Mouse (Mus musculus) MEL-GATA-1-ER (cell line): ENCODE measurements around the gene Fam19a1.

ENCODE experiments used
- DNase-seq: peaks from one replicate; pipeline ENCODE4 v3.0.0-alpha.2; 2012; ENCODE audit warnings: low read depth; ENCODE audit errors: extremely low read depth

The Fam19a1 gene

GRCm38 (mm10) chr6:96435545-96435944 lies 322.6 kb downstream of the Fam19a1 start:
- DNase-seq: no peak

- DNase-seq: no peak
Measured at GRCm38 (mm10) chr6:96437814-96438213, 324.9 kb downstream of the Fam19a1 start.

GRCm38 (mm10) chr6:96439419-96439818 lies 326.5 kb downstream of the Fam19a1 start:
- DNase-seq: no peak

- no peak for DNase-seq
Measured at GRCm38 (mm10) chr6:96441971-96442370, 329.0 kb downstream of the Fam19a1 start.

GRCm38 (mm10) chr6:96447466-96447865 lies 334.5 kb downstream of the Fam19a1 start:
- DNase-seq: no peak

GRCm38 (mm10) chr6:96456266-96456665 lies 343.3 kb downstream of the Fam19a1 start:
- no peak for DNase-seq

- no peak for DNase-seq
Measured at GRCm38 (mm10) chr6:96457590-96458259, 344.8 kb downstream of the Fam19a1 start.

GRCm38 (mm10) chr6:96459041-96459440 lies 346.1 kb downstream of the Fam19a1 start:
- DNase-seq: no peak

- DNase-seq: no peak
Measured at GRCm38 (mm10) chr6:96499464-96499863, 386.5 kb downstream of the Fam19a1 start.

GRCm38 (mm10) chr6:96541600-96541999 lies 428.6 kb downstream of the Fam19a1 start:
- DNase-seq: no peak

GRCm38 (mm10) chr6:96544832-96545231 lies 431.9 kb downstream of the Fam19a1 start:
- no peak for DNase-seq

- DNase-seq: no peak
Measured at GRCm38 (mm10) chr6:96550431-96550830, 437.5 kb downstream of the Fam19a1 start.

- DNase-seq: no peak
Measured at GRCm38 (mm10) chr6:96578649-96579048, 465.7 kb downstream of the Fam19a1 start.

GRCm38 (mm10) chr6:96580726-96581125 lies 467.8 kb downstream of the Fam19a1 start:
- DNase-seq: no peak

GRCm38 (mm10) chr6:96581187-96581586 lies 468.2 kb downstream of the Fam19a1 start:
- no peak for DNase-seq

GRCm38 (mm10) chr6:96587427-96587826 lies 474.5 kb downstream of the Fam19a1 start:
- DNase-seq: no peak

GRCm38 (mm10) chr6:96593031-96593430 lies 480.1 kb downstream of the Fam19a1 start:
- no peak for DNase-seq

- DNase-seq: no peak
Measured at GRCm38 (mm10) chr6:96595201-96595600, 482.2 kb downstream of the Fam19a1 start.

- DNase-seq: no peak
Measured at GRCm38 (mm10) chr6:96624196-96624595, 511.2 kb downstream of the Fam19a1 start.

GRCm38 (mm10) chr6:96631518-96631917 lies 518.6 kb downstream of the Fam19a1 start:
- no peak for DNase-seq

- DNase-seq: no peak
Measured at GRCm38 (mm10) chr6:96632243-96632642, 519.3 kb downstream of the Fam19a1 start.

- DNase-seq: no peak
Measured at GRCm38 (mm10) chr6:96635663-96636062, 522.7 kb downstream of the Fam19a1 start.

- no peak for DNase-seq
Measured at GRCm38 (mm10) chr6:96648742-96649141, 535.8 kb downstream of the Fam19a1 start.

GRCm38 (mm10) chr6:96649267-96649666 lies 536.3 kb downstream of the Fam19a1 start:
- DNase-seq: no peak
